Mouse (Mus musculus) brain, embryonic 14.5 days (tissue): ENCODE data around the gene Syne3.

Experiments used
- CTCF ChIP-seq: fragments of 200-500 bp; IDR thresholded peaks from 2 replicates; pipeline ENCODE4 v1.5.1; 2012; ENCODE audit warnings: inconsistent platforms, mild to moderate bottlenecking, moderate library complexity, borderline replicate concordance; ENCODE audit not compliant: insufficient read depth, insufficient read length; ENCODE audit errors: extremely low read depth
- POLR2A ChIP-seq: fragments of 200-500 bp; IDR thresholded peaks from 2 replicates; pipeline ENCODE4 v1.6.1; 2012; ENCODE audit warnings: mild to moderate bottlenecking, inconsistent platforms, borderline replicate concordance; ENCODE audit not compliant: poor library complexity, insufficient read depth, insufficient read length, severe bottlenecking; ENCODE audit errors: extremely low read depth

DNA sequence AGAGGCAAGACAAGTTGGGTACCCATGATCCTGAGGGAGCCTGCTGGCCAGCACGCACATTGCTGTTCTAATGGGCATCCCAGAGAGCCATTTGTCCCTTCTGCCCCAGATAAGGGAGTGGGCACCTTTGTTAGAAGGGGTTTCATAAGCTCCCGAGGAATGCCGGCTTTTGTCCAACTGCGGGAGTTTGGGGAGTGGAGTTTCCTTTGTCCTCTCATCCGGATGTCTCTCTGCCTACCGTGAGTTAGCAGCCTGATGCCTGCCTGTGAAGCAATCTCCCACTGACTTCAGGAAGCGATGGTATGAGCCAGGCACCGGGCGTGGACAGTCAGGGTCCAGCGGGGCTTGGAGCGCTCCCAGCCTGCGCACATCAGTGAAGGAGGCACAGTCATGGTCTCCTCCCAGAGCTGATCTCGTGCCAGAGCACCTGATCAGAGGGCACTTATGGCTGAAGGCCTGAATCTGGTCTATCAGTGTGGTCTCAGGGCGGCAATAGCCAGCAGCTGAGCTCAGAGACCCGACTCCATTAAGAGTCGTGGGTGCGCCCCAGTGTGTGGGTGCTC lies 38.8 kb upstream of the Syne3 start:
- TF ChIP-seq CTCF, result no peak
- TF ChIP-seq POLR2A, result no peak
